Mouse (Mus musculus) urinary bladder, postnatal 25 days (tissue): ENCODE results near the gene Gnptab.

Experiments
- DNase-seq: peaks from one replicate; pipeline ENCODE4 v3.0.0; 2022; ENCODE audit warnings: low spot score

Gnptab gene

DNA sequence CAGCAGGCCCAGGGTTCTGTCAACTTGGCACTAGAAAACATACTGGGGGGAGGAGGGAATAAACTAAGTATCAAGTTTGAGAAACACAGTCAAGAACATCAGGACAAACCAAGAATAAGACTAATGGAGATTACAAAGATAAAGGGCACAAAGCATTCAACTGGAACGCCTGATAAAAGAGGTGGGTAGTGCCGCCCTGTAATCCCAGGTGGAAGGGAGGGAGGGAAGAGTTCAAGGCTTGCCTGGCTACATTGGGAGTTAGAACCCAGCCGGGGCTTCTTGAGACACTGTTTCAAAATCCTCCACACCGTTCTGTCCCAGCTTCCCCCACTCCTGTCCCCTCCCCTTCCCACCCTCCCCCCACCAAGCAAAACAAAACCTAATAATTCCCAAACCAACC is 1.3 kb upstream of the Gnptab start:
- no peak for DNase-seq

DNA sequence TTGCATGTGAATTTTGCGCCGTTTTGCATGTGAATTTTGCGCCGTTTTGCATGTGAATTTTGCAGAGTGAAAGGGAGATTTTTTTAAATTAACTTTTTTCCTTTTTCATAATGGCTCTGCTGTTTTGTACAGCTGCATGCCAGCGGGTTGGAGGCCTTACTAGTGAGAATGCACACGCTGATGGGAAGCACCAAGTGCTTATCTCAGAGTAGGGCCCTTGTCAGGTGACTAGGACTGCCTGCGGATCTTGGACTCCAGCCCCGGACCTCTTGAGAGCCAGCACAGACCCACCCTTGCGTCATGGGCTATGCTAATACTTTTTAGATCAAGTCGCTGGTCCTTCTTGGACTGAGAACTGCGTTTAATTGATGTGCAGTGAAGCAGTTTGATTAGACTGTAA is 1.1 kb downstream of the Gnptab start:
- peak; percentile 19 for DNase-seq

DNA sequence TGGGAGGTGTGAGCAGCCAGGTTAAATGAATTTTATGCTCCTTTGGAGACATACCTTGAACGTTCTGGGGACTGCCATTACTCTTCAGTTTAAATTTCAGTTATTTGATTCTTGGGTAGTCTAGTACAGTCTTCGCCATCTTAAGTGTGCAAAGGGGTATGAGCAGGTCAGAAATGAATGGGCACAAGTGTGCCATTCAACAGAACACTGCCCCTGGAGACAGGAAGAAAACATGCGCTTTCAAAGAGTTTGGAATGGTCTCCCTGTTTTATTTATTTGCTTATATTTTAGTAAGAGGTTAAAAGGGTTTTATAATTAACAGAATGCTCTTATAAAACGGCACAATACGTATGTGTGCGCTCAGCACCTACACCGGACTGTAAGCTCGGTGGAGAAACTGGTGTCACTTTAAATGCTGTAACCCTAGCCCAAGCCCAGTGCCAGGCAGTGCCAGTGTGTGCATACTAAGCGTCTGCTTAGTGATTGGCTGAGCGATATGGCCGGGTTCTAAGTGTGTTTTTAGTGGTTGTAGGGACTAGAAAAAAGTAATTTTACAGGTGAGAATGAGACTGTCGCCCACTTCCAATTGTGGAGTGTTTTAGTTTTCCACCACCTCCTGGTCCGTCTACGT is 1.6 kb downstream of the Gnptab start:
- DNase-seq: no peak

GRCm38 (mm10) chr10:88381286-88381685 is 2.4 kb downstream of the Gnptab start:
- DNase-seq: no peak

DNA sequence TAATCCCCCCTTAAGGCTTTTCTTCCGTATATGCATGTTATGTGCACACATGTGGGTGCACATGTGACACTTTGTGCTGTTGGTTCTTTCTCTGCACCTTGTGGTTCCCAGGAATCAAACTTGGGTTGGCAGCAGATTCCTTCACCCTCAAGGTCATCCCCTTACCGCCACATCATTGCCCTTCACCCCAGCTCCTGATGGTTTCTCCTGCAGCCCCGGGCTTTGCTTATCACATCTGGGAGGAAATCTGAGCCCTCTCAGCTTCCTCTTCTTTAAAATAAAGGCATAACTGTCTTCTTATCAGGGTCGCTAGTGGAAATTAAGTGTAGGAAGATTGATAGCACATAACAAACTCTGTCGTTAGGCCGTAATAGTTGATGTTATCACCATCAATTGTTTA is 3.1 kb downstream of the Gnptab start:
- no peak for DNase-seq

DNA sequence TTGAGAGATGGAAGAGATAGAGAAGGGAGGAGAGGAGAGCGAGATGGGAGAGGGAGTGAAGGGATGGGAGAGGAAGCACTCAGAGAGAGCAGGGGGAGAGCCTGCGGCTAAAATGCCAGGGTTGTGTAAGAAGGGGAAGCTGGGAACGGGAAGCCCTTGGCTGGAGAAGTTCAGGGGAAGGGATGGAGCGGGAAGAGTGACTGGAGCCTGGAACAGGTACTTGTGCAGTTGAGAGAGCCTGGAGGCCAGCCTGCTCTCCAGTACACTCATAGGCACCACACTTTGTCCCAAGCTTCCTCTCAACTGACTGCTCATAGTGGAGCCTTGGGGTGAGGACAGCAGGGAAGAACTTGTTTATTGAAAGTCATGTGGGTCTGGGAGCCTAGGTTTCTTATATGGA is 4.5 kb downstream of the Gnptab start:
- DNase-seq: no peak

DNA sequence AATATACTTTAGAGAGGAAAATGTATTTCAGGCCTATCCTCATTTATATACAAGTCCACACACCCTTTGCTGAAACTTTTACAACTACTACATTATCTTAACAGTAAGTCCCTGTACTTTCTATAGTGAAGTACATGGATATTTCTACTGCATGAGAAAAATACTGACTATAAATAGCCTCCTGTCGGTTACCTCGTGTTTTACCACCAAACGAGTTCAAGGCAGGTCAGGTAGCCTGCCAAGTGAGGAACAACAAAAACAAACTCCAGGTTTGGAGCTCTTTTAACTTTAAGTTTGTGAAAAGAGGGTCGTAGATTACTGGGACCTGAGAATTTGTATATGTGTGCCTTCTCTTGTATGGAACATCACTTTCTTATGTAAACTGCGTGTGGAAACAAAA is 5.1 kb downstream of the Gnptab start:
- no peak for DNase-seq

- no peak for DNase-seq
These were observed 6.4 kb downstream of the Gnptab start for GRCm38 (mm10) chr10:88385290-88385689.

DNA sequence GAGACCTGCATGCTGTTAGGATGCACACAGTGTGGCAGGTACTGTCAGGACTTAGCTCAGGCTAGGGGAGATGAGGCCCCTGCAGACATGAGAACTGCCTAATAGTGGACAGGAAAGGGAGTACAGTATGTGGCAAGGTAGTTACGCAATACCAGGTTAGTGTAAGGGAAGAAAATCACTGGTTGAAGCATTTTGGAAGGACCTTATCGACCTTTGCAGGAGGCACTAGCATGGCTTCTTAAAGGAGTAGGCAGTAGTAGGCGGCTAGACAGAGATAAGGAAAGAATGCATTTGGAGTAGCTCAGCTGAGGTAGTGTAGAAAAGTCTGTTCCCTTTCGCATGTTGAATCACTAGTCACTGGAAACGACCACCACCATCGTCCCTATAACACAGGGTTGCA is 6.8 kb downstream of the Gnptab start:
- DNase-seq: no peak

DNA sequence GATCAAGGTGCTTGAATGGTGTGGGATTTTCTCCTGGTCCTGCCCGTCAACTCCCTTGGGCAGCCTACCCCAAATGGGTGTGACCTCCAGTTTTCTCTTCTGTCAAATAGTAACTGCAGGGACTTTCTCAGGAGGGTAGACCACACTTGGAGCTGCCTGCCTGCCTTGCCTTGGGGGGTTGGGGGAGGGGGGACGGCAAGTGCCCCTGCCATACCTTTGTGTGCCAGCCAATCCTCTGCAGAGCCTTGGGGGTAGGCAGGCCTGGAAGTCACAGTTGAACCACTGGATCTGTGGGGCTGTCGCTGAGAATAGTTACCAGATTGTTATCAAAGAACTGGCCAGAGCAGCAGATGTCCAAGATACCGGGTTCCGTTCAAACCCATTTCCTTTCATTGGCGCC is 7.3 kb downstream of the Gnptab start:
- DNase-seq: no peak

DNA sequence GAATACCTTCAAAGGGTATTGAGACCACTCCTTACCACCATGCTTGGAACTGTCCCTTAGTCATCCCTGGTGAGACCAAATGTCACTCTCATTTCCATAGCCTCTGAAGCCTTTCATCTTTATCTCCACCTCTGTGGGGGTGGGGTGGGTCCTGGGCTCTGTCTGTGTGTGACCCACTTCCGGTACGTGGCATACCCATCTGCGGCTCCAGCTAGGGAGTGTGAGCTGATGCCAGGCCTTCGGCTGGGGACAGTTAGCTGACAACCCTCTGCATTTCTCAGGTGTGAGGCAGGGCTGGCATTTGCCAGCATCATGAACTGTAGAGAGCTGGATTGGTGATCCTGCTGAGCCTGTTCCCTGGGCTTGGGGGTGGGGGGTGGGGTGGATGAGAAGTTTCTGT is 10.6 kb downstream of the Gnptab start:
- no peak for DNase-seq

DNA sequence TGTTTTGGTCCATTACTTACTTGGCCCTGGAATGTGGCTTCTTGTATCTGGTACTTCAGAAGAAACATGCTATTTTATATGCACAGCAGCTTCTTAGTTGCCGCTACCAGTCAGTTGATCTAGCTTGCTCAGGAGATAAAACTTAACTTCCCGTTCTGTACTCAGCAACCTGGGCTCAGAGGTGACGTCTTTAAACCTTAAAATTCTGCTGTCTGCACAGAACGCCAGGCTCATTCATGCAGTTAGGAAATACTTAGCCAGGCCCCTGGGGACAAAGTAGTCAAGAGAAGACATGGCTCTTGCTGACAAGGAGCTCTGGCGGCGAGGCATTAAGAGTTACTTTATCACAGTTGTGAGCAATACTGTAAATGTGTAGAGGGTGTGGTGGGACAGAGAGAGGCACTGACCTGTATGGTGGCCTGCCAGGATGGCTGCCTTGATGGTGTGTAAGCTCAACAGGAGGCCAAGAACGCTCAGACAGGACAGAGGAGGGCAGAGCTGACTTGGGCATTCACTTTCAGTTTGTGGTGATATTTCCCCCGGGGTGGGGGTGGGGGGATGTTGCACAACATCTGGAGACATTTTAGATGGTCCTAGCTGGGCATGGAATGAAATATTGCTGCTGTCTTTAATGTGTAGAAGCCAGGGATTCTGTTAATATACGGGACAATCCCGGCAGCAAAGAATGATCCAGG is 11.3 kb downstream of the Gnptab start:
- DNase-seq: no peak

GRCm38 (mm10) chr10:88391495-88391894 is 12.6 kb downstream of the Gnptab start:
- no peak for DNase-seq

DNA sequence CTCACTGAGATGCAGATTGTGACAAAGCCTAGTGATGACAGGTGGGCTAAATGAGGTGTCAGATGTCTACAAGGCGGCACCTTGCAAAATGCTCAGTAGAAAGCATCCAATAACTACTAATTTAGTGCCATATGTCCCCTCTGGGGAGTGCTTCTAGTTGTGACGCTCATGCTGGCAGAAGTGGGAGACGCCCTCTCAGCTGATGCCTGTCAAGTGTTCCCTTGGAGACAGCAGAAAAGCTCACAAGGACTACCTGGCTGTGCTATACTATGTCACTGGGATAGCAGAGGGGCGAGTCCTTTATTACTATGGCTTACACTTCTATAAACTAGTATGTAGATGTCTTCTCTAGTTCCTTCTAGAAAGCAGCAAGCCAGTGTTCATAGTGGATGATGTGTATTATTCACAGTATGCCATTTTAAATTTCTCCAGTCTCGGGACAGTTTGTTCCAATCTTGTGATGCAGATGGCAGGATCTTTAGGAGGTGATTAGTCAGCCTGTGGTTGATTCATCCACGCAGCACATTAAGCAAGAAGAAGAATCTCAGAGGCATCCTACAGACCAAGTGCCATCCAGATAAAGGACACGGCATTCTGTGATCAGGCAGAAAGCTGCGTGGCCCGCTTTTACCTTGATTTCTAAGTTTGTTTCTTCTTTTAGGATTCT is 13.4 kb downstream of the Gnptab start:
- DNase-seq: no peak

DNA sequence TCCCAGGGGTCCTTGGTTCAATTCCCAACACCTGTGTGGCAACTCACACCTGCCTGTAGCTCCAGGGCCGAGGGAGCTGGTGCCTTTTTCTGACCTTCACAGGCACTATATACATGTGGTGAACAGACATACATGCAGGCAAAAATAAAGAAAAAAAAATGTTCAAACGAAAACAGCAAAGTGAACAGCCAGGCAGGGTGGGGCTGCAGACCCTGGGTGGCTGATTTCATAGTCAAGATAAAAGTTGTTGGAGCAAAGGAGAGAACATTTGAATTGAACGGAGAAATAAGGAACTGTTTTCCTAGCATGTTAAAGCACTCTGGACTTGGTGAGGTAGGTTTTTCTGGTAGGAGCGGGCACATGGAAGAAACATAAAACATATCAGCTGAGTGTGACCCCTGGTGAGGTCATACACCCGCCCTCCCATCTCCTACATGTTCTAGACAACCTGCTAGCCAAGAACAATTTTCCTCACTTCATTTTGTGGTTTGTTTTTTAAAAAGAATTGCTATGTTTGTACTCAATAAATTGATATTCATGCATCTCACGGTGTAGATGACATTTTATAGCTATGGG is 19.8 kb downstream of the Gnptab start:
- no peak for DNase-seq

GRCm38 (mm10) chr10:88399271-88399670 is 20.3 kb downstream of the Gnptab start:
- DNase-seq: no peak

DNA sequence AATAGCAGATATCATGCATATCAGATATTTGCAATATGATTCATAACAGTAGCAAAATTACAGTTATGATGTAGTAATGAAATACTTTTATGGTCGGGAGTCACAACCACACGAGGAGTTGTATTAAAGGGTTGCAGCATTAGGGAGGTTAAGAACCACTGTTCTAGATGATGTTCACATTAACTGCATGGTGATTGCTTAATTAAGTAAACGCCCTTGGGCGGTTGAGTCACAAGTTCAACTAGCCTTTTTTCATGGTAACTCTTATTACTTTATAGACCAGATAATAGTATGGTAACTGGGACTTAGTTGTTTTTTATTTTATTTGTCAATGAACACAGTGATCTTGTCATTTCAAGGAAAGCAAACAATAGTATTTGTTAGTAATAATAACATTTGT is 24.1 kb downstream of the Gnptab start:
- DNase-seq: no peak

DNA sequence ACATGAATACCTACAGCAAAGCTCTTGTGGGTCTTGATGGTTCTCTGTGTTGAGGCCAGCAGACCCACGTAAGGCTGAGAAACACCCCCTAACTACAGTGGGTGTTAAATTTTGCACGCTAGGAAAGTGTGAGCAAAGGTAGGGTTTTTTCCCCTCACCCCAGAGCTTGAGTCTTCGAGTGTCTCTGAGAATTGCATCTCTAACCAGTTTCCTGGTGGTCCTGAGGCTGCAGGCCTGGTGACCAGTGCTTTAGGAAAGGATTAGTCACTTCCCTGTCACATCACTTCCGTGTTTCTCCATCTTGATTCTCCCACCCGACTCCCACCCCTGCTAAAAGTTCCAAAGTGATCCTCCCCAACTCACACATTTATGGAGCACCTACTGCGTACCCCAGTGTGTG is 25.3 kb downstream of the Gnptab start:
- DNase-seq: no peak

GRCm38 (mm10) chr10:88405812-88406211 is 26.9 kb downstream of the Gnptab start:
- DNase-seq: no peak

GRCm38 (mm10) chr10:88407875-88408631 is 29.1 kb downstream of the Gnptab start:
- DNase-seq: no peak

GRCm38 (mm10) chr10:88409751-88410150 is 30.8 kb downstream of the Gnptab start:
- no peak for DNase-seq

GRCm38 (mm10) chr10:88412290-88412995 is 33.5 kb downstream of the Gnptab start:
- no peak for DNase-seq
